Mouse (Mus musculus) neural tube, embryonic 14.5 days (tissue): ENCODE measurements around the gene Ski. TPM values are rescaled to one million over a fixed set of nuclear protein-coding genes. Genes with fewer than 3 reads are reported as not detected.
A peak's percentile ranks its signal among the peaks of the same experiment; 100 is the strongest.

Experiments
- ATAC-seq: fragments of 200-750 bp; cut with Nextera tagmentation; 2 replicates; pipeline ENCODE4 v1.8.0; 2017; ENCODE audit warnings: low read depth, mild to moderate bottlenecking, moderate TSS enrichment, moderate library complexity
- H3K27ac ChIP-seq: fragments of 300-500 bp; sonication (generic); 2 replicates; pipeline ENCODE4 v1.5.1; 2014; ENCODE audit warnings: low read depth, mild to moderate bottlenecking, control low read depth, low read length, moderate library complexity, mixed read lengths
- H3K27me3 ChIP-seq: fragments of 300-500 bp; sonication (generic); 2 replicates; pipeline ENCODE4 v1.6.1; 2014; ENCODE audit warnings: low read length; ENCODE audit not compliant: control insufficient read depth, insufficient read depth
- H3K36me3 ChIP-seq: fragments of 300-500 bp; sonication (generic); 2 replicates; pipeline ENCODE4 v1.6.1; 2014; ENCODE audit warnings: low read length, mixed read lengths; ENCODE audit not compliant: control insufficient read depth, insufficient read depth
- H3K4me1 ChIP-seq: fragments of 300-500 bp; sonication (generic); 2 replicates; pipeline ENCODE4 v1.6.1; 2014; ENCODE audit warnings: low read length; ENCODE audit not compliant: control insufficient read depth, insufficient read depth
- H3K4me2 ChIP-seq: fragments of 300-500 bp; sonication (generic); 2 replicates; pipeline ENCODE4 v1.6.1; 2014; ENCODE audit warnings: mild to moderate bottlenecking, low read depth, low read length, control low read depth
- H3K4me3 ChIP-seq: fragments of 300-500 bp; sonication (generic); 2 replicates; pipeline ENCODE4 v1.5.1; 2014; ENCODE audit warnings: low read depth, low read length, control low read depth, mixed read lengths
- H3K9ac ChIP-seq: fragments of 300-500 bp; sonication (generic); replicated peaks from 2 replicates; pipeline ENCODE4 v1.6.1; 2014; ENCODE audit warnings: low read depth, mild to moderate bottlenecking, control low read depth, low read length, mixed read lengths
- H3K9me3 ChIP-seq: fragments of 300-500 bp; sonication (generic); 2 replicates; pipeline ENCODE4 v1.6.1; 2016; ENCODE audit warnings: low read length; ENCODE audit not compliant: control insufficient read depth
- WGBS: fragments of 180-500 bp; shearing (Covaris S2); extraction: QIAGEN DNeasy Blood & Tissue Kit; methylation state at CpG from one replicate; pipeline ENCODE4 v1.1.7; 2014; 5-methylcytosine and 5-hydroxymethylcytosine counted together
- polyA plus RNA-seq: library from polyadenylated mRNA; unstranded; fragments of >200 nt; fragmentation: Nextera tagmentation; extraction: Ambion mirVana; gene quantifications from 2 replicates; pipeline ENCODE4 v1.2.1, GENCODE M21; 2014

Ski gene
- polyA plus RNA-seq, 1 experiment from 2014 or later = 16.8 TPM

DNA sequence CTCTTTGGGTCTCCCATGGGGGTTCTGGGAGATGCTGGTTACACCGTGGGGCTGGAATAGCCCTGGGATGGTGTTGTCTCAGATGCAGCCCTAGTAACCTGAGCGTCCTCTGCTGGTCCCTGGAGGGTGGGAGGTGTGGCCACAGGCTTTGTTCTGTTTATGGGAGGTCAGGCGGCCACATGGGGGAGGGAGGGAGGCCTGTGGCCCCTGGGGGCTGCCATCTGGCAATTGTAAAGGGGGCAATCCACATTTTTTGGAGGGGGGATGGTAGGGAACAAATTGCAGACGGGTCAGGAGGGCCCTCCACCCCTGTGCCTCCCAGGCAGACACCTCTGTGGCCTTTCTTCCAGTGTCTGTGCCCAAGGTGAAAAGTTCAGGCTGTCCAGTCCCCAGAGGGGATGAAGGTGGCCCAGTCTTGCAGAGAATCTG, 32.7 kb downstream of the Ski start:
- Histone ChIP-seq H3K36me3 (no peaks in the 10 kb centered on the region), H3K4me2 (no peak overlapping the region), H3K9ac (0 out of 2 replicates have a peak overlapping the region, but pooled peaks have one; percentile 16), H3K4me3 (no peak overlapping the region), H3K4me1 (peaks cover 39% of the 10 kb centered on the region), H3K27ac (no peak overlapping the region), H3K9me3 (no peaks in the 10 kb centered on the region), H3K27me3 (no peaks in the 10 kb centered on the region)
- 4% methylated on average over 4 of the region's 4 CpGs for WGBS
- ATAC-seq = no peak

DNA sequence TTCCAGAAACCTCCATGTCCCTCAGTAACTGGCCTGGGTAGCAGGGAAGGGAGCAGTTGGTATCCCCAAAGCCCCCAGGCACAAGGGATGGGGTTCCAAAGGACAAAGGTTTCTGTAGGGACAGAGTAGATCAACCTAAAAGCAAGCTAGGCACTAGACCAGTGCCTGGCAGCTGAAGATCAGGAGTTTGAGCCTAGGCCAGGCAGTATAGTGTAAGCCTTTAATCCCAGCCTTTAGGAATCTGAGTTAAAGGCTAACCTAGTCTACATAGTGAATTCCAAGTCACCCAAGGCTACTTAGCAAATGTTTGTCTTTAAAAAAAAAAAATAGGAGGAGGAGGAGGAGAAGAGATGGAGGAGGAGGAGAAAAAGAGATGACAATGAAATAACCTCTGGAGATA, 33.6 kb downstream of the Ski start:
- no peak for ATAC-seq
- no peak overlapping the region for H3K9ac ChIP-seq
- no peak overlapping the region for H3K4me3 ChIP-seq
- H3K4me1 ChIP-seq = peaks cover 43% of the 10 kb centered on the region
- H3K4me2 ChIP-seq = no peak overlapping the region
- no peaks in the 10 kb centered on the region for H3K36me3 ChIP-seq
- no peaks in the 10 kb centered on the region for H3K9me3 ChIP-seq
- no peak overlapping the region for H3K27ac ChIP-seq
- H3K27me3 ChIP-seq = no peaks in the 10 kb centered on the region

DNA sequence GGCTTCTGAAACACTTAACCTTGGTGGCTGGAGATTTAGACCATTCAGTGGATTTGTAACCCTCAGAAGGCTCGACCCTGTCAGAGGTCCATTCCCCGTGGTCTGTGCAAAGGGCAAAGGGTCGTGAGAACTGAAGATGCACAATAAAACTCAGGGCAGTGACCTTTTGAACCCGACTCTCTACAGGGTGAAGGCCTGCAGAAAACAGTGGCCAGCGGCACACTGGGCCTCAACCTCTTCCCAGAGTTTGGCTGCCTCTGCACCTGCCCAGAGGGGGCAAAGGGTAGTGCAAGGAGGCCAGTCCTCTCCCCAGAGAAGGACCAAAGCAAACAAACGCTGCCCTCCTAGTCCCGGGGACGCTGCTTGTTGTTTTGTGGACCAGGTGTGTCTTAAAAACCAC, 34.1 kb downstream of the Ski start:
- H3K36me3 ChIP-seq = no peaks in the 10 kb centered on the region
- no peak overlapping the region for H3K4me3 ChIP-seq
- WGBS = 3% methylated on average over 8 of the region's 8 CpGs
- H3K9me3 ChIP-seq = no peaks in the 10 kb centered on the region
- peaks cover 43% of the 10 kb centered on the region for H3K4me1 ChIP-seq
- H3K4me2 ChIP-seq = no peak overlapping the region
- no peak for ATAC-seq
- no peaks in the 10 kb centered on the region for H3K27me3 ChIP-seq
- H3K27ac ChIP-seq = no peak overlapping the region
- H3K9ac ChIP-seq = no peak overlapping the region

DNA sequence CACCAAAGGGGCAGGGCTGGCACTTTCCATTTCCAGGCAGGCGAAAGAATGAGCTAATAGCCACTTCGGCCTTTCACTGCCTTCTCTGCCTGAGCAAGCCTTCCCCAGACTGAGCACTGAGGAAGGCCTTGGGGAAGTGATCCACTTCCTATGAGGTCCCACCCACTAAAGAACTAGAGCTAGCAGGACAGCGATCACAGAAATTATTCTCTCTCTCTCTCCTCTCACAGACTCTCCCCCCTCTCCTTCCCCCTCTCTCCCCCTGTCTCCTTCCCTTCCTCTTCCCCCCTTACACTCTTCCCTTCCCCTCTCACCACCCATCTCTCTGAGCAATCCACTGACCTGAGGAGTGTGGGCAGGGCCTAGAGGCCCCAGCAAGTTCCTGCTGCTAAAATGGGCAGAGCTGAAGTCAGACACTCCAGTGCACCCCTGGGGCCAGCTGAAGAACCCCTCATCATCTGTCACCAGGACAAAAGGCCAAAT, 35.2 kb downstream of the Ski start:
- Histone ChIP-seq H3K27me3 (no peaks in the 10 kb centered on the region), H3K9ac (no peak overlapping the region), H3K4me1 (peaks cover 43% of the 10 kb centered on the region), H3K4me2 (no peak overlapping the region; the same call in 1 of the 2 replicates), H3K9me3 (no peaks in the 10 kb centered on the region), H3K4me3 (no peak overlapping the region), H3K27ac (no peak overlapping the region), H3K36me3 (no peaks in the 10 kb centered on the region)
- no peak for ATAC-seq
- 28% methylated on average over 3 of the region's 3 CpGs for WGBS

DNA sequence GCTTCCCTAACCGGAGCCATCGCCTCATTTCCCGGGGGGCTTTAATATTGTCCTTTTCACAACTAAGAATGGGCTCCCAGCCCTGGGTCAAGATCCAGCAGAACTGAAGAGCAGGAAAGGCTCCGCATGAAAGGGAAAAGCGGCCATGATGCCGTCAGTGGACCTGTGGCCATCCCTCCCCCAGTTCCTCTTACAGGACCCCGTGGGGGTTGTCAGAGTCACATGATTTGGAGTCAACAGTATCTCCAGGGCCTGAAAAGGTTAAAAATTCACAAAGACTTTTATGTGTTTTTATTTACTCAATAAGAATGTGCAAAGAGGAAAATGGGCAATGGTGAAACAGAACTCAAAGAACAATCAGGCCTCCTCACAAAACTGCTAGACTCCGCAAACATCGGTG, 36.5 kb downstream of the Ski start:
- Histone ChIP-seq H3K9me3 (no peaks in the 10 kb centered on the region), H3K4me1 (peaks cover 41% of the 10 kb centered on the region), H3K36me3 (no peaks in the 10 kb centered on the region), H3K4me3 (no peak overlapping the region), H3K27me3 (no peaks in the 10 kb centered on the region), H3K4me2 (no peak overlapping the region), H3K9ac (no peak overlapping the region), H3K27ac (no peak overlapping the region)
- no peak for ATAC-seq
- 84% methylated on average over 9 of the region's 9 CpGs for WGBS

DNA sequence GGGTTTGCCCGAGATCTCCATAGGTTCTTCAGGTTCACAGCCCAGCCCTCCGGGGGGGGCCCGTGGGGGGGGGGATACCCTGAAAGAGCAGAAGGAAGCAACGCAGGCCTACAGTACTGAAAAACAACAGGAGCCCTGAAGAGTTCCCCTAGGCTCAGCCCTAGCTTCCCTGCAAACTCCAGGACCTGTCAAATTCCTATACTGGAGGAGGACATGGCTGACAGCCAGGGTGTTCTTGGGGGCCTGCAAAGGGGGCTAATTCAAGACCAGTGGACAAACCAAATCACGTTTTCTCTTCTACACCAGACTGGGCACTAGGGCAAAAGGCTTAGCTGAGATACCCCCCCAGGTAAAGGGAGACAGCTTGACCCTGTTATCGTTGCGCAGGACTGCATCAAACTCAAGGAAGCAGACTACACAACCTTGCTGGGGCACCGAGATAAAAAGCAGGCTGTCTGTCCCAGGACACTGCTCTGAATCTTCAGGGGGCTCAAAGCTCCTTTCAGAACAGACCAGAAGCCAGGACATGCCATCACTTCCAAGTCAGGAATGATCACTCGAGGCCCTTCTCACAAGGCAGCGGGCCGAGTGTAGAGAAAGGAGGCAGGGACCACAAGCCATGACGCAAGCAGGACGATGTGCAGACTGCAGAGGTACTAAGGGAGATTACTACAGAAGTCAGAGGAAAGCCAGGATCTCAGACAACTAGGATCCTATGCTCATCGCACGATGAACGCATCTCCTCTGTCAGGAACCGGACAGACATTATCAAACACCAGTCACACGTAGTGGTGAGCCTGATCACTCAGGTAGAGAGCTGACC, 37.9 kb downstream of the Ski start:
- ATAC-seq = no peak
- no peak overlapping the region for H3K9ac ChIP-seq
- H3K4me1 ChIP-seq = peaks cover 31% of the 10 kb centered on the region
- no peaks in the 10 kb centered on the region for H3K9me3 ChIP-seq
- H3K36me3 ChIP-seq = no peaks in the 10 kb centered on the region
- no peak overlapping the region for H3K4me3 ChIP-seq
- H3K27me3 ChIP-seq = no peaks in the 10 kb centered on the region
- no peak overlapping the region for H3K27ac ChIP-seq
- WGBS = 83% methylated on average over 18 of the region's 18 CpGs
- H3K4me2 ChIP-seq = no peak overlapping the region

DNA sequence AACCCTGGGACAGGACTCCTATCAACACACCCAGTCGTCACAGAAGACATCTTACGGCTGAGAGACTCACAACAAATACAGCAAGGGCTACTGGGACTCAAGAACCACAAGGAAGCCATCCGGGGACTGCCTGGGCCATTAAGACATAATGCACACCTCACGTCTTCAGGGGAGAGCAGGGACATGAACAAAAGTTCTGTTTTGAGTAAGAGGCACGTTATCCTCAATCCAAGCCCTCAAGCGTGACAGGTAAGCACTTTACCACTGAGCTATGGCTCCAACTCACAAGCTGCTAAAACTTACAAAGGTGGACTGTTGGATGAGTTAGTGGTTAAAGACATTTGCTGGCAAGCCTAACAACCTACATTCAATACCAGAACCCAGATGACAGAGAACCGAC, 39.2 kb downstream of the Ski start:
- Histone ChIP-seq H3K36me3 (no peaks in the 10 kb centered on the region), H3K4me1 (peaks cover 31% of the 10 kb centered on the region), H3K27ac (no peak overlapping the region), H3K4me2 (no peak overlapping the region), H3K4me3 (no peak overlapping the region), H3K9me3 (no peaks in the 10 kb centered on the region), H3K9ac (no peak overlapping the region), H3K27me3 (no peaks in the 10 kb centered on the region)
- no peak for ATAC-seq
- 84% methylated on average over 7 of the region's 7 CpGs for WGBS

DNA sequence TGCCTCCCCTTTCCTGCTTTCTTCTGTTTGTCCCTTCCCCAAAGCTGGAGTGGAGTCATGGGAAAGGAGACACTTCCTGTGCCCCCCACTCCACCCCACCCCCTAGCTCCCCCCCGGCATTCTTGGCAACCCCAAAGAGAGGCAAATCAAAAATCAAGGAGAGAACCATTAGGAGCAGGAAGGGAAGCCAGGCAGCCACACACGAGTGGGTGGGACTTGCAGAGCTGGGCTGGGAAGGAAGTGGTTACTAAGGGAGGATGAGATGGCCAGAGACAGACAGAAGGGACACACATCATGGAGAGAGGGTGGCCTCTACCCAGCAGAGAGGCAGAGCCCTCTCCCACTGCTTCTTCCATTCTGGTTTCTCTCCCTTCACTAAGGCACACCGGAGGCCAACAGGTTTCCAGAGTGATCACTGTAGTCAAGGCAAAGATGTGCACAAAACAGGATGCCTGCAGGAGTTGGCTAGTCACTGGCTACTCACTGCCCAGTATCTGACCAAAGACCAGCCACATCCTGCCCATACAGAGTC, 43.3 kb downstream of the Ski start:
- Histone ChIP-seq H3K27me3 (no peaks in the 10 kb centered on the region), H3K36me3 (no peaks in the 10 kb centered on the region), H3K4me1 (peaks cover 52% of the 10 kb centered on the region), H3K27ac (peak overlapping the region; percentile 72), H3K9me3 (no peaks in the 10 kb centered on the region), H3K4me3 (no peak overlapping the region), H3K9ac (no peak overlapping the region), H3K4me2 (no peak overlapping the region)
- WGBS = 44% methylated on average over 3 of the region's 3 CpGs
- ATAC-seq = 0 out of 2 replicates have a peak, but pooled peaks have one; percentile 19

DNA sequence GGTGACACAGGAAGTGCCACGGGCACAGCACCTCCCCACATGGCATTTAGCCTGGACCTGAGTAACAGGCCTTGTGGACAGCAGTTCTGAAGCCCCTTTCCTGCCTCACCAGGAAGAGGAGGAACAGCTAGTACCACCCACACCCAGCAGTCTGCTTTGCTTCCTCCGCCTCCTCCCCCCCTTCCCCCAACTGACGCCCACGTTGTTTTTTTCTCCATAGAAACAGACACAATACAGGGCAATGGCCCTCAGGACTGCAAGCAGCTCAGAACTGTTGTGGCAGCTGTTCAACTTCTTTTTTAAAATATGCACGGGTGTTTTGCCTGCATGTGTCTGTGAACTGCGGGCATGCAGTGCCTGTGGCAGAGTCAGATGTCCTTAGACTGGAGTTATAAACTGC, 44.1 kb downstream of the Ski start:
- peak overlapping the region; percentile 11; the same call in 1 of the 2 replicates for H3K4me2 ChIP-seq
- H3K27ac ChIP-seq = peak overlapping the region; percentile 72
- H3K27me3 ChIP-seq = no peaks in the 10 kb centered on the region
- peak; percentile 28; the same call in 1 of the 2 replicates for ATAC-seq
- no peaks in the 10 kb centered on the region for H3K36me3 ChIP-seq
- H3K9me3 ChIP-seq = no peaks in the 10 kb centered on the region
- 4% methylated on average over 6 of the region's 6 CpGs for WGBS
- H3K4me3 ChIP-seq = no peak overlapping the region
- H3K4me1 ChIP-seq = peaks cover 60% of the 10 kb centered on the region
- H3K9ac ChIP-seq = 0 out of 2 replicates have a peak overlapping the region, but pooled peaks have one; percentile 25
